Mouse (Mus musculus) right cerebral cortex, adult 18-20 months (tissue): ENCODE measurements at regions not wholly inside any gene's neighbourhood (a gene's known extent, or its start where the extent isn't known, plus 50 kb on each side); places are given as distances from the start of the nearest gene placed in this dataset.

Source experiments
- DNase-seq: peaks from one replicate; pipeline ENCODE4 v3.0.0; 2022; ENCODE audit warnings: mixed read lengths

DNA sequence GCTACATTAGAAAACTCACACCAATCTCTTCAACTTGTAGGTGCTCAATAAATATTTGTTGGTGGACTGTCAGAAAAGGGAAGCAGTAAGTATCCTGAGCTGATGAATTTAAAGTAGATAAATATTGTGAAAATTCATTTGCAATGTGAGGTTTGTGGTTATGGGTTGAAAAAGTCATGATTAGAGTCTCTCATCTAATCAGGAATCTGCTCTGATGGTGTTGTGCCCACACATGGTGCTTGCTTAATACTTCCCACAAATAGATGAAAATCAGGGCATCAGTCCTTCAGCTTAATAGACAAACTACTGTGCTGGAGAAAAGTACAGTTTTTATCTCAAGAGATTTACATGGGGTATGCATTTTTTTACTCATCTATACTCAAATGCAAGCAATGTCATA is 59.9 kb downstream of the S1pr1 start:
- DNase-seq, result no peak

- no peak for DNase-seq
Observed at GRCm38 (mm10) chr3:115652236-115652635, 62.6 kb downstream of the S1pr1 start.

- no peak for DNase-seq
Observed at GRCm38 (mm10) chr3:115649338-115650117, 65.3 kb downstream of the S1pr1 start.

GRCm38 (mm10) chr3:115646993-115647392 is 67.9 kb downstream of the S1pr1 start:
- no peak for DNase-seq

- DNase-seq, result no peak
Observed at GRCm38 (mm10) chr3:115644307-115644706, 70.6 kb downstream of the S1pr1 start.

DNA sequence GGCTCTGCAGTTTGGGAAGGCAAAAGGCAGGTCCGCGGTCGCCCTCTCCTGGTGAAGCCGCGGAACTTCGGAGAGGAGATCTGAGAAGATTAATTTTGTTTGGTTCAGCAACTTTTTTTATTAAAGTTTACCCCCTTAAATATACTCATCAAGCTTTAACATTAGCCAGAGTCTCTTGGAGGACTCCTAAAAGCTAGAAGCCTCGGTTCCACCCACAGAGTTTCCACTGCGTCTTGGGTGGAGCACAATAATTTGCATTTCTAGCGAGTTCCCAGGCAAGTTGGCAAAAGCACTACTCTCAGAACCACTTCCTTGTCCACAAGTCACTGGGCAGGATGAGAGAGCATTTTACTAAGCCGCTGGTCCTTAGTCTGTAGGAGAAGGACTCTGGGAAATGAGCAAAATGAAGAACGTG is 72.0 kb downstream of the S1pr1 start:
- DNase-seq, result peak; percentile 81

DNA sequence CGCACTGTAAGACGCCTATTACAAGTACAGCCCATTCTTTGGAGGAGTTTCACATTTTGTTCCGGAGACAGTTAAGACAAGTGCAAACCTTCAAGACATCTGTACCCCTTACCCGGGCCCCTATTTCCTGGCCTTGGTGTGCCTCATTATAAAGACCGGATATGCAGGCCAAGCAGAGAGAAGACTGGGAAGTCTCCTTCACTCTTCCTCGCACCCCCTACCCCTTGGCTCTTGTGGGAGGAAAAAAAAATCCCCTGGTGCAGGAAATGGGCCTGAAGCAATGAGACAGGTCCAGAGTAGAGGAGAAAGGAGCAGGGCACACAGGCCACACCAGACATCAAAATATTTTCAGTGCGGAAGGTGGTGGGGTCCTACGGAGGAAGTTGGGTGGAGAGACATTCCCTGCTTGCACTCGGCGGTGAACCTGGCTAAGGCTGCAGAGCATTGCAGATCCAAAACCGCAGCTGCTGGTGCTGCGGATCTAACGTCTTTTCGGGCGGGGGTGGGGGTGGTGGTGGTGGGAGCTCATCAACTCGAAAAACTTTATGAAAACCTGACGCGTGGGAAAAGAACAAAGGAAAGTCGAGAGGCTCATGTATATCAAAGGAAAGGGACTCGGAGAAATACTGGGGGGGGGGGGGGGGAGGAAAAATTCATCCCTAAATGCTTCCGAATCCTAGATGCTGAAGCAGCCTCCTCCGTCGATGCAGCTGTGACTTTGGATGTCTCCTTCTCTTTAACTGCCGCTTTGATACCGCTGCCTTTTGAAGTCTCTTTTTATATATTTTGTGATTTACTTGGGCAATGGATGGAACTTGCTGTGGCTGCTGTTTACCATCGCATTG is 72.6 kb downstream of the S1pr1 start:
- DNase-seq, result peak; percentile 15

GRCm38 (mm10) chr3:115641411-115641810 is 73.5 kb downstream of the S1pr1 start:
- no peak for DNase-seq

GRCm38 (mm10) chr3:115635487-115635886 is 79.4 kb downstream of the S1pr1 start:
- no peak for DNase-seq

DNA sequence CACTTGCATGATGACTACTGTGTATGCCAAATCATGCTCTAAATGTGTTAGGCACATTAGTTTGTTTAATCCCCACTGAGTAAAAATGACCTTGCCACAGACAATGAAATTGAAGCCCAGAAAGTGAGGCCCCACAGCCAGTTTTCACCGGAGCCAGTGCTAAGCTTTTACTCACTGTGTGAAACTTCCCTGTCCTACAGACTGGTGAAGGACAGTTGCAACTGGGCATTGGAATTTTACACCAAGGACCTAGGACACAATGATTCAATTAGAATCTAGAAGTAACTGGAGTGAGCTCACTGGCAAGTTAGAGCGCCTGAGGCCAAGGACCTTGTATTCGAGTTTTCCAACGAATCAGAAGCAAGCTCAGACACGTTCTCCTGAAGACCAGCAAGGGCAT is 79.8 kb downstream of the S1pr1 start:
- DNase-seq, result no peak

DNA sequence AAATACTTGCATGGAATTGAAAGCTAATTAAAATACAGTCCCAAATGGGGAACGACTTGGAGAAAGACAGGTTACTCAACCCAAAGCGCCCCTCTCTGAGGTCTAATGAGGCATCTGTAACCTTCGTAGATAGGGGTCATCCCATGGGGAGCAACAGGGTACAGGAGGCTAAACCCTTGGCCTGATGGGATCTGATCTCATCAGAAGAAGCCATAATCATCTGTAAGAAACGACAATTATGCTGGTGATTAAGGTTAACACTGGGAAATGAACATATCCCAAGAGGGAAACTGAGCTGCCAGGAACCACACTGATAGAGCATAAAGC is 82.5 kb downstream of the S1pr1 start:
- DNase-seq, result no peak

DNA sequence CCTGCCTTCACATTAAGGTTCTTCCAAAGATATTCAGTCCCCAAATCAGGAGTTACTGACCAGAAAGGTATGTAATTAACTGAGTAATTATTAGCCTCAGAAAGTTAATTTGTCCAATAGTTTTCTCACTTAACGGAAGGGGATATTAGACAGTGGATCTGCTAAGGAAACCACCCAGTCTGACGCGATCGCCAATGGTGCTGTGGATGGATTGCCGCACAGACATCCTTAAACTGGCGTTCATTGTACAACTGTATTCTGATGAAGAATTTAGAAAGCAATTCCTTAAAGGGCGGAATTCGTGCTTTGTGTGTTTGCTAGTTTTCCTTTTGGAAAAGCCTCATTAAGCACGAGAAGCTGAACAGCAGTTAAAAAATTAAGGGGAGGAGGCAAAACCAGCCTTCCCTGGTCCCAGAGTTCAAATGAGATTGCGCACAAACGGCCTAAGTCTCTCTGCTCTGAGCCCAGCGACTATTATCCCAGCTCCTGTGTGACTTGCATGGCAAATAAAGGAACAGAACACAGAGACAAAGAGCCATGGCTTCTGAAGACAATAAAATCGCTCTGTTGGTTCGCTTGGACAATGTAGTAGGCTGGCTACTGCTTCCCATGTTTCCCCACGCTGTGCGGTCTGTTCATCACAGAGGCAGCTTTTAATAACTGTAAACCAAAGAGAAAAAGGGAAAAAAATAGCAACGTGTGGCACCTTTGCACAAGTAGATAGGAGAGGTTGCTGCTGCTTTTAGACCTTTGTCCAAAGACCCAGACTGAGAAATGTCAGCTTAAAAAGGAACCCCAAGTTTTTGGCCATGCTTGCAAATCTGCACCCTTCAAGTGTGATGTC is 83.1 kb downstream of the S1pr1 start:
- peak; percentile 40 for DNase-seq

- DNase-seq, result no peak
Observed at GRCm38 (mm10) chr3:115622920-115623319, 92.0 kb downstream of the S1pr1 start.

DNA sequence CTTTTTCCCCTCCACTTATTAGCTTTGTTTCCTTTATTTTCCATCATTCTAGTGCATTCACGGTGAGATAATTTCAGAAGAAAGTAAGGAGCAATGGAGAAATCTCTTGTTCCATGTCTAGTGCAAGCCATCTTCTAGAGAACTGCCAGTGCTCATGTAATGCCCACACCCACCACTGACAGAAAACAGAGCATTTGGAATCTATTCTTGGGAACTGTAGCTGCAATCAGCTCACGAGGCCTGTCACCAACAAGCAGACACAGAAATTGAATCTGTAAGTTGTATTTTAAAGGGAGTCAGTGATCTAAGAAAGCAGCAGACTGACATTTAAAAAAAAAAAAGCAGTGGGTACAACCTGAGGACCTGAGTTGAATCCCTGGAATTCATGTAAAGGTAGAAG is 92.6 kb downstream of the S1pr1 start:
- DNase-seq, result peak; percentile 59

DNA sequence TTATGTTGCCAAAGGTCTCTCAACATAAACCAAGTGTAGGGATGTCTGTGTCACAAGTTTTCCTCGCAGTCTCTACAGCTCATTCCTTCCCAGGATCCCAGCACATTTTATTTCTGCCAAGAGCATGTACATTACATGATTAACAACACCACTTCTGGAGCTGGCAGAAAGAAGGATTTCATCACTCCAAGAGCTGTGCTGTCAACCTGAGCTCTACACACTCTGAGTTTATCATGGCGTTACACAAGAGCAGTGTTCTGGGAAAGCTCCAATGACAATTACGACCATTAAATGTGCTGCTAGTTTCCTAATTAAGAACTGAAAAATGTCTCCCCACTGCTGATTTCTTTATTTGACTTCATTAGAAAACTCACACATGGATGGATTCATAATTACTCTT is 94.9 kb downstream of the S1pr1 start:
- no peak for DNase-seq

DNA sequence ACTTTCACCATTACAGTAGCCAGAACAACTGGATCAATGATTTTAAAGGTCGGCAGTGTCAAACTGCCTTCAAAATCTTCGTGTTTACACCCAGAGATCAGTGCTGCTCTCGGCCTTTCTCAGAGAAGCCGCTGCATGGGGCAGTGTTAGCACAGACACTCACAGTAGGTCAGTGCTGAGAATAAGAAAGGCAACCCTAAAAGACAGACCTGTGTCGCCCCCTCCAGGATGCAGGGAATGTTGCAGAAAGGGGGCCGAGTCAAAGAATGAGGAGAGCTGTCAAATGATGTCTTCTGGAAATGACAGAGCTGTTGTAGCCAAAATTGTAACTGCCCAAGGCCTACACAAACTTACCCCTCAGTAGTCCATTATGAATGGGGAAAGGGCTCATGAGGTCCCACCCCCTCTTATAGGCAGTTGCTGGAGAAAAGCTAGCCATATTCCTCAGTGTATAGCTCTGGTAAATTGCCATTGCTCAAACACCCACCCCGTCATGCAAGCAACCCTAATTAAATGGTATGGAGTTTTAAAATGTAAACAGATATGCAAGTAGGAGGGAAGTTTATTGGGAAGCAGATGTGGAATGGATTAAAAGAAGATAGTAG is 98.8 kb downstream of the S1pr1 start:
- peak; percentile 45 for DNase-seq

DNA sequence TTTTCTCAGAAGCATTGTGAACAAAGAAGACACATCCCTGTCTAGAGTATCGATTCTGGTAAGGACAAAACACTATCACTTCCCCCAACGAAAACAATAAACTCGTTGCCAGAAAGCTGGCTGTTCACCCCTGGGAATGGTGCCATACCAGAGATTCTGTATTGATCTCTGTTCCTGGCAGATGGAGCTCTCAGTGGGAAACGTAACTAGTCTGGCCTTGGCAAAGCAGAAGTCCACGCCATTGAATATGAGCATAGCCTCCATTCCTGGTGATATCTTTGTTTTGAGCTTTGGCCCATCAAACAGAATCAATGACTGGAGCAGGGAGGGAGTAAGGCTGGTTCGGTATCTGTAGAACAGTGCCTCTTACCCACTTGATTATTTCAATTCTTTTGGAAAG is 102.0 kb downstream of the S1pr1 start:
- no peak for DNase-seq

DNA sequence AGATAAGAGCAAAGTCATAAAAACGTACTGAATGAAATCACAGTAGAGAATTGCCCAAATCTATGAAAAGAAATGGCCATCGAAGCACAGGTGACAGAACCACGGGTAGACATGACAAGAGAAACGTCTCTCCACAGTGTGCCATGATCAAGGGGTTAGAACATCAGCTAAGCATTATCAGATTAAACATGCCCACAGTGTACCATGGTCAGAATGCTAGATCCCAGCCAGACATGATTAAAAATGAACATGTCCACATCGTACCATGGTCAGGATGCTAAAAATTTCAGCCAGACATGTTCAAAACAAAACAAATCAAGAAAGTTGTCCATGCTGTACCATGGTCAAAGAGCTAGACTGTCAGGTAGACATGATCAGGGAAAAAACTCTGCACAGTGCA is 106.8 kb downstream of the S1pr1 start:
- DNase-seq, result no peak

DNA sequence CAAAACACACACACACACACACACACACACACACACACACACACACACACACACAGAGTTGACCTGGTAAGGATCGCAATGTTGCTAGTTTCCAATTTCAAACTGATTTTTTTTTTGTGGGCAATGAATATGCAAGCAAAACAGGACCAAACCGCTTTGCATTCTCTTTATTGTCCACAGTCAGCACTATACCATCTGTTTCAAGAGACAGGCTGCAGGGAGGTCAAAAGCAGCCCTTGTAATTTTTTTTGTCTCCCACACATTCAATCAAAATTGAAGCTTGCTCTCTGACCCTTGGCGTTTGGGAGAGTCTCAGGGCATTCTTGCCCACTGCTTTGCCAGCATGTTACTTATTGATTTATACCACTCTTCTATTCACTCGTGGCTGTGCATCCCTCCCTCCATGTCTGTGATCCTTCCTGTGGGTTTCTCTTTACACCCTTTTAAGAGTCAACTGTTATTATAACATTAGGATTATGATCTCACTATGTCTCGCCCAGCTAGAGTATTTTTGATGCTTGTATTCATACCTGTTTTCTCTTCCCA is 110.1 kb downstream of the S1pr1 start:
- no peak for DNase-seq

DNA sequence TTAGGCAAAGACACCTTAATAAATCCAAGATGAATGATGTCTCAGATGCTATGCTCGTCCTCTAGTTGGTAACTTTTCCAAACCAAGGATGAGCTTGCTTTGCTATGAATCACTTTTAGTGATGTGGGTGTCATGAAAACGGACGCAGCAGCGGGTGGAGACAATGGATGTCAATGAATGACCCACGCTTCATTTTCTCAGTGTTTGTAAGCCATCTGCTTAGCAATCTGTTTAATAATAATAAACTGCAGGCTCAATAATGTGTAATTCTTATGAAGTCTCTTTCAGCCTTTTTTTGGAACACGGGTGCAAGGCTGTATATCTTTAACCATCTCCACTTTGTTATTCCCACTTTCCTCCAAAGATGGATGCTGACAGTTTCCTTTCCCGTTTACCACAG is 110.6 kb downstream of the S1pr1 start:
- DNase-seq, result peak; percentile 13

- peak; percentile 31 for DNase-seq
Observed at GRCm38 (mm10) chr3:115603803-115604202, 111.1 kb downstream of the S1pr1 start.

DNA sequence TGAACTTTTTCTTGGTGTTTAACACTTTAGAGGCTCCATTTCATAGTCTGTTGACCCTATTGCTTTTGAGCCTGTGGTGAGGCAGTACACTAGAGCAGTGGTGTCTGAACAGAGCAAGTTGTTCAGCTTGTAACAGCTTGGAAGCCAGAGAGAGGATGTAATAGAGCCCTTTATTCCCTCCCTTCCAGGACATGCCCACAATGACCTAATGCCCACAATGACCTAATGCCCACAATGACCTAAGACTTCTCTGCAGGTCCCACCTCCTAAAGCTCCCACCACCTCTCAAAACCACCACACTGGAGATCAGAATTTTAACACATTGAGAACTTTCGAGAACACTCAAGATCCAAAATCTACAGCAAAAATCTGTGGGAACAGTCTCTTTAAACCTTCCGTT is 115.6 kb downstream of the S1pr1 start:
- no peak for DNase-seq

DNA sequence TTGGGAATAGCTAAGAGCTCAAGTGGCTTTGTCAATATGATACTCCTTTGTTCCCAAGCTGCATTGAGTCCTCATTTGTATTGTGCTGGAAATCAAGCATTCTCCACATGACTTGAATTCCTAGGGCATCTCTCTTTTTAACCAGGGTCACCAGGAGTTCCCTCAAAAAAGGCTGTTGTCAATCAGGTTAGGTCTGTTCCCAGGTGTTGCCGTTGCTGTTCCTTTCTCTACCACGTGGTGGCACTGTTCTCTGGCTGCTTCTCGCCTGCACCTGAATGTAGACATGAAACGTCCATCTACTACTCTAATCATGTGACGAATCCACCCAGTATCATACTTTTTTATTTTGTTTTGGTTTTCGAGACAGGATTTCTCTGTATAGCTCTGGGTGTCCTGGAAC is 118.3 kb downstream of the S1pr1 start:
- DNase-seq, result peak; percentile 36
